Mouse (Mus musculus) kidney, postnatal 10 days (tissue): ENCODE results near the gene Atoh8.

Experiments used
- DNase-seq: peaks from one replicate; pipeline ENCODE4 v3.0.0; 2021; ENCODE audit warnings: mixed read lengths

The Atoh8 gene

GRCm38 (mm10) chr6:72225686-72226085 lies 9.7 kb downstream of the Atoh8 start:
- DNase-seq = no peak

- no peak for DNase-seq
Observed at GRCm38 (mm10) chr6:72223892-72224291, 11.5 kb downstream of the Atoh8 start.

DNA sequence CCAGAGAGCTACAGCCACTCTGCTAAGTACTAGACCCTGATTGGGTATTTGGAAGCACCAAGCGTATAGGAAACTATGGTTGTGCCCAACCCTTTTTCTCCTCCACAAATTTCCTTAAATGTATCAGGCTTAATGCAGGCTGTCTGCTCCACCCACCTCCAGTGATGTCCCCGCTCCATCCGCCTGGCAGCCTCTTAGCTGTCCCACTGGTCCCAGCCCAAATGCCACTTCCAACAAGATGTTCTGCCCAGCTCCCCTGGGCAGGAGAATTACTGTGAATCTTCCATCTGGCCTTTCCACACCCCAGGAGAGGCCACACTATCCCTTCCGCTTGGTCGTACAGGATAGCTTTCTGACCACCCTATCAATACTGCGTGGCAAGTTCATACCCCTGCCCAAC lies 12.5 kb downstream of the Atoh8 start:
- no peak for DNase-seq

- no peak for DNase-seq
Observed at GRCm38 (mm10) chr6:72222271-72222724, 13.1 kb downstream of the Atoh8 start.

GRCm38 (mm10) chr6:72221271-72221670 lies 14.1 kb downstream of the Atoh8 start:
- no peak for DNase-seq

DNA sequence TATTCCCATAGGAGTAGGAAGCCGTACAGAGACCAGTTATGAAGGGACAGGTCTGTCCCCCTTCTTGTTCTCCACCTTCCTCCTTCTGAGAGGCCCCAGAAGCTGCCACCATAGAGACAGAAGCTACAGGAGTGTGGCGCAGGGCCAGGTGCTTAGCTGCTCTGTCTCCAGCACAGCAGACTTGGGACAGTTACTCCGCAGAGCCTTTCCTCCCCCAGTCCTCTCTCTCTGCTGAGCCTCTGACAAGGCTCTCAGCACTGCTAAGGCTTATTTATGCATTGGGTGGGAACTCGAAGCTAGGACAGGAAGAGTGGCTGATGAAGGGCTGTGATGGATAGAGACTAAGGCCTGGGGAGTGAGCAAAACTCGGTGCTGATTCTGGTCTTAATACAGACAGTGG lies 15.8 kb downstream of the Atoh8 start:
- DNase-seq = peak; percentile 73

- peak; percentile 53 for DNase-seq
Observed at GRCm38 (mm10) chr6:72218281-72218680, 17.1 kb downstream of the Atoh8 start.

DNA sequence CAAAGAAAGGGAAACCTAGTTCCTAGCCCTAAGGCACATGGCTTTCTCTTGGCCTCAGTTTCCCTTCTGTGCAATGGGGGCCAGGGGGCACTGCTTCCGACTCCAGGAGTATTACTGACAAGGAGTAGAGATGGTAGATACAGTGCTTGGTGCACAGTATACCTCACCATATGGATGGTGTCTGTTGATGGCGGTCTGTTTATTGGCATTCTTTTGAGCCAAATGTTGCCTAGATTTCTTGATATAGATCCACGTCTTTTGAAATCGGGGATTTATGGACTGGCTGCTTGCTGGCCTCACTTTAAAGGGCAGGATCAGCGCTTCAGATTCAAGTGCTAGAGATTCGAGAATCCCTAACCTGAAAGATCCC lies 18.0 kb downstream of the Atoh8 start:
- no peak for DNase-seq

DNA sequence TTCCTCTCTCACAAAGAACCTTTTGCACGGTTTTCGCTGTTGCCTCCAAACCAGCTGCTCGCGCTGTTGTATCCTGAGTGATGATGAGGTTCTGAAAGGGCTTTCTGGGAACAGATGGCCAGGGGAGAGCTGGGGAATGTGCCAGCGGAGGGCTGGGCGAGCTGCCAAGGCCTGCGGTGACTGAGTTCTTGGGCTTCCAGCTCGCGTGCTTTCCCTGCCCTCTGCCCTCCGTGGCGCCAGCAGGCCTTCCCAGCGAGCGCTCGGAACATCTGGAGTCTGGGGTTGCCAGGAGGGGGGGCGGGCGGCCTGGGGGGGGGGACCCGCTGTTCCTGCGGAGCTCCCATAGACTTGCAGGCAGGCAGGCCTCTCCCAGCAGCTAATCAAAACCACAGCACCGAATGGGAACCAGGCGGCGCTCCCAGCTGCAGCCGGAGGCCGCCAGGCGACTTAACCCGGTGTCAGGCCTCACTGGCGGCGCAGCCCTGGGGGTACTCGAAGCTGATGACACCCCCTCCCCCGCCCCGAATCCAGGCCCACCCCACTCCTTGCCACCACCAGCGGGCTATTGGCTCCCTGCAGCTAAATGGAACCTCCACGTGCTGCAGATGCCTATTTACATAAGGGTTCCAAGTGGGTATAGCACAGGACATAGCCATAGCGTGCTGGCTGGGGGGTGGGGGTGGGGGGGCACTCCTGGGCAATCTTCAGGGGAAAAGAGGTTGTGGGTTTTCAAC lies 18.5 kb downstream of the Atoh8 start:
- DNase-seq = peak; percentile 100

- peak; percentile 43 for DNase-seq
Observed at GRCm38 (mm10) chr6:72215582-72215981, 19.8 kb downstream of the Atoh8 start.

DNA sequence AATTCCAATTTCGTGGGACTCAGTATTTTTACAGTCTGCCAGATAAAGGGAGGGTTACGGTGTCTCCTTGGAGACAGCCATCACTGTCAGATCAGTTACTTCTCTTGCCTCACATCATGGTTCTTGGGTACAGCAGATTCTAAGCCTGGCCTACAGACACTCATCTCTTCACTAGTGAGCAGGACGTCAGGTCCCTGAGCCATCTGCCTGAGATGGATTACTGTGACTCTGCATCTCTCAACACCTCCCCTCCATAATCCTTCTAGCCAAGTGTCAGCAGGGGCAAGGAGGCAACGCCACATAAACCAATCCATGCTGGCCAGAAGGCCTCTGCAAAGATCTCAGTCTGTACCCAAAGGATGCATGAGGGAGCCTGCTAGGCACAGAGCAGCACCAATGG lies 24.0 kb downstream of the Atoh8 start:
- no peak for DNase-seq

DNA sequence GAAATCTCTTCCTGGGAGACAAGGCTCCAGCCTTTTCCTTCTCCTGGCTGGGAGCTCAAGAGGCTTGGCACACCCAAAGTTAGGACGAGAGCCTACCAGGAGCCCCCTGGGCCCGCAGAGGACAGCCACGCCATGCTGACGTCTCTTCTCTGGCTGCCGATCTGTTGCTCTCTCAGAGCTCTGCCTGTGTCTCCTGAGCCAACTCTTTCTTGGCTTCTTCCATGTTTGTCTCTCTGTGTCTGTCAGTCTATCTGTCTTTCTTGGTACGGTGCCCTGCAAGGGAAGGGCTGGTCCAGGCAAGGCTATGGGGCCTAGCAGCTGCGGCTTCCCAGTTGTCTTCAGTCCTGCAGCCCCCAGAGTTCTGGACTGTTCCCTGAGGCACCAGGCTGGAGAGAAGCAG lies 24.6 kb downstream of the Atoh8 start:
- no peak for DNase-seq

- DNase-seq = no peak
Observed at GRCm38 (mm10) chr6:72209738-72210137, 25.6 kb downstream of the Atoh8 start.

- DNase-seq = no peak
Observed at GRCm38 (mm10) chr6:72208406-72209045, 26.9 kb downstream of the Atoh8 start.

GRCm38 (mm10) chr6:72206021-72206420 lies 29.4 kb downstream of the Atoh8 start:
- DNase-seq = no peak

DNA sequence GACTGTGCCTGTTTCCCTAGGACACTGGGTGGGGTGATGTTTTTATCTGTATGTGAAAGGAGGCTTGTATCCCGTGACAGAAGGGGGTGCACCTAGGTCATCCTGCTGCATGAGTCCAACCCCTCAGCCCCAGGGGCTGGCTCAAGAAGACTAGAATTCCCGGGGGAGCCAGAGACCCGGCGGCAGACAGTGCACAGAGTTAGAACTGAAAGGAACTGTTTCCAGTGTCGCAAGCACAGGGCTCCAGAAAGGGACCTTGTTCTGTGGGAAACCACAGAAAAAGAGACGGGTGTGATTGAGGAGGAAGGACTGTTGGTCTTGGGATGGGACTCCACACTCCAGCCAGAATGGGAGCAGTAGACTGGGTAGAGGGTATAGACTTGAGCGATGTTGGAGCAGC lies 30.5 kb downstream of the Atoh8 start:
- DNase-seq = no peak

DNA sequence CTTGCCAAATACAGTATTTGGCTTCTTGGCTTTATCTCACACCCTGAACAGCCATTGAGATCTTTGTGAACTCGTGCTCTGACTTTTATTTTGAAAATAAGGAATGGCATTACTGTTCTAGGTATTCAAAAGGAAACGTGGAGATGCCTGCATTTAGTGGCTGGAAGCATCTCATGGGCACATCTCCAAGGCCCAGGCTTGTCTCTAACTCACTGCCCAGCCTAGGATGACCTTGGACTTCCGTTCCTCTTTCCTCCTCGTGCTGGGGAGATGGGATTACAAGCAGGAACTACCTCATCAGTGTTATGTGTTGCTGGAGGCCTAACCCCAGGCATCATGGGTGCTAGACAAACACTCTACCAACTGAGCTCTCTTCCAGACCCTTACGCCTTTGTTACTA lies 32.1 kb downstream of the Atoh8 start:
- peak; percentile 47 for DNase-seq

DNA sequence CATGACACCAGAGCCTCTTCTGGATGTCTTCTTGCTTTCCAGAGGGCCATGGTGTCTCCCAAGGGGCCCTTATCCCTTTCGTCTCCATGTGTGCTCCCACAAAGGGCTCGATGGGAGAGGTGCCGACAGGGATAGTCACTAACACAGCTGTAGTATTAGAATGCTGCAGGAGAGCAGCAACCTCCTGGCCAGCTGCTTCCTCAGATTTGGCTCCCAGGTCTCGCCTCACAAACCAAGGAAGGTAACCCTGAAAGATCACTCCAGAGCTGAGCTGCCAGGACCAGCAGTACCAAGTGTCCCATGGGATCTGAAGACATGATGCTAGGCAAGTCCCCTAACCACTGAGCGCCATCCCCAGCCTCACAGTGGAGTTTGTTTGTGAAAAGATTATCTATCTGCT lies 32.6 kb downstream of the Atoh8 start:
- no peak for DNase-seq

DNA sequence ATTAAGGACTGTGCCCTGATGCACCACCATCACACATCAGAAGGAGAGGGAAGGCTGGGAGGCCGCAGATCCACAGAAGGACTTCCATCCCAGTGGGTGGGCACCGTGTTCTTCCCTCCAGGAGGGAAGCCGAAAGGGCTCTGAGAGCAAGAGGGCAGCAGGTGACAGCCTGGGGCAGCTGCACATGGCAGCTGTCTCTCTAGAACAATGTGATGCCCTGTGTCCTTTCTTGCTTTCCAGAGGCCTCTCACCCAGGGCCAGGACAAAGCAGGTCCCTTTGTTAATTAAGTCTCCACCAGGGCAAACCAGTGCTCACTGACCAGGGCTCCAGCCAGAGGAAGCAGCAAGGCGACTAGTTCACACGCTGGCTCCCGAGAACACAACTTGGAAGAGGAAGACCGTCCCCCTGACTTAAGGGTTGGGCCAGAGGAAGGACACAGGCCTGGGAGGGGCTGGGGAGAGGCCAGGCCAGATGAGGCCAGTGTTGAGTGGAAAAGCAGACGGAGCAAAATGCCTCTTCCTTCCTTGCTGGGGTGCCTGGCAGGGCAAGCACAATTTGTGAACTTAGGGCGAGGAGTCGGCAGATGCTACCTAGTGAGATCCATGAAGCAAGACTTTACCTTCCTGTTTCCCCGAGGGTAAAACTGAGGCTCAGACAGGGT lies 34.7 kb downstream of the Atoh8 start:
- DNase-seq = peak; percentile 70

DNA sequence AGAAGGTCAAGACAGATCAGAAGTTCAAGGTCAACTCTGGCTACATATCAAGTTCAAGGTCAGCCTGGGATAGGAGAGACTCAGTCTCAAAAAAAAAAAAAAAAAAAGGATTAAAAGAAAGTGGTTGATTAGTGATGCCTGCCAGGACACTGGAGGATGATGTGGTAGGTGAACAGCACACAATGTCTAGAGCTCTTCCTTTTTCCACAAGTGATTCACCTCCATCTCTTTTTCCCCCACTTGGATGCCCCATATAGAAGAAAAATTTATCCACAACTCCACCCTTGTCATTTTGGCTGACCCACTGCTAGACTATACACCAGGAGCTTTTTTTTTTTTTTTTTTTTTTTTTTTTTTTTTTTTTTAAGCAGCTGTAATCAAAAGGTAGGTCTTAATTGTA lies 37.9 kb downstream of the Atoh8 start:
- DNase-seq = no peak

DNA sequence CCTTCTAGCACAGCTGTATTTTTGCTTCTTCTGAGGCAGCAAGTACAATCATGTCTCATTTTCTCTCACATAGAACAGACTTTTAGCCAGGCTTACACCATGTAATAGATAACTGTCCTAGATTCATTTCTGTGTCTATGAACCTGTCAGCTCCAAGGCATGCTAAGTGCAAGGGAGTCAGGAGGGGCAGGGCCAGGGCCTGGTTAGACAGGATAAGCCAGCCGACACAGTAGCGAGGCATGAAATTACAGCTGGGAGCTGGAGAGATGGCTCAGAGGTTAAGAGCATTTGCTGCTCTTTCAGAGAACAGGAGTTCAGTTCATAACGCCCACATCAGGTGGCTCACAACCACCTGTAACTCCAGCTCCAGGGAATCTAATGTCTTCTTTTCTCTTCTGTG lies 38.7 kb downstream of the Atoh8 start:
- DNase-seq = no peak

DNA sequence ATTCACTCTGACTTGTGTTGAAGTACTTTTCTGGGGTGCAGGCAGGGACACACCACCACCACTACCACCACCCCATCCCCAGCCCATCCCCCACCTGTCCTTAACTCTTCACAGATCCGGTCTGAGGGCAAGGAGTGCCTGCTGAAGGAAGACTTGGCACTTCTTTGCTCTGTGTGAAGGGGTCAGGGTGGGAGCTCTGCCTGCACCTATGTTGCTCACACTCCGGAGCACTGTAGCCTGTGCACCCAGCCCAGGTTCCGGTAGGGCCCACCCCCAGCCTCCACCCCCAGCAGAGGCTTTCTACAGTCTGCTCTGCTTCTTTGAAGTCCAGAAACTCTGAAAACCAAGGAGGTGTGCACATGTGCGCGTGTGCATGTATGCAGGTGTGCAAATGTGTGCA lies 44.8 kb downstream of the Atoh8 start:
- no peak for DNase-seq

DNA sequence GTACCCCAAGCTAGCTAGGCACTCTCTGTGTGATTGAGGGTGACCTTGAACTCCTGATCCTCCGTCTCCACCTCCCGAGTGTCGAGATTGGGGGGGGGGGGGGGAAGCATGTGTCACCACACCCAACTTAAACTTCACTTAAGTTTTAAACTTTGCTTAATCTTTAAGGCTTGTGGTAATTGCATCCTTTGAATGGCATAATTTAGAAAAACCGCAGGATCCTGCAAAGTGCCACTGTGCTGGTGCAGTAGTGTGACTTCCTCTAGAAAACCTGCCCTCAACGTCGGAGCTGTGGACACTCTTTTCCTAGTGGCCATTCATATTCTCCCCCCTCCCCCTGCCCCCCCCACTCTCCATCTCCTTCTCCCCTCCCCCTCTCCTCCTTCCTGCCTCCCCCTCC lies 45.3 kb downstream of the Atoh8 start:
- no peak for DNase-seq
